Mouse (Mus musculus) common myeloid progenitor, adult 5-6 weeks (primary cell): ENCODE results near the gene Atf3. TPM values are rescaled to one million over a fixed set of nuclear protein-coding genes. Genes with fewer than 3 reads are reported as not detected.

Experiments used
- total RNA-seq: library from RNA; stranded (forward); fragments of 200-1000, 187-1606 nt; gene quantifications from 2 replicates; pipeline ENCODE4 v1.2.3, GENCODE M21; 2017

The Atf3 gene
- total RNA-seq, 1 experiment from 2014 or later = 17.2 TPM

Other genes with a start within 250 kb of the Atf3 start
- gene Vash2, start 238.7 kb downstream of the Atf3 start, total RNA-seq = 0.50 TPM in 1 of 2 replicates, not detected in the other
- 21.1 and 26.6 TPM in 2 replicates for gene Flvcr1, start 191.9 kb downstream of the Atf3 start, total RNA-seq
- gene Spata45, start 181.4 kb downstream of the Atf3 start, total RNA-seq = not detected in 2 replicates
- 16.9 and 24.8 TPM in 2 replicates for gene Tatdn3, start 155.1 kb downstream of the Atf3 start, total RNA-seq
- 10.2 and 13.3 TPM in 2 replicates for gene Nsl1, start 155.0 kb downstream of the Atf3 start, total RNA-seq
- gene Batf3, start 120.2 kb downstream of the Atf3 start, total RNA-seq = 6.0 TPM in 1 of 2 replicates, not detected in the other
- 0.10 and 0.91 TPM in 2 replicates for gene Fam71a, start 53.2 kb downstream of the Atf3 start, total RNA-seq
- 15.9 and 19.2 TPM in 2 replicates for gene Nenf, start 100.2 kb upstream of the Atf3 start, total RNA-seq
- gene Tmem206, start 107.9 kb upstream of the Atf3 start, total RNA-seq = 28.1 and 32.6 TPM in 2 replicates
- 107 and 115 TPM in 2 replicates for gene Ppp2r5a, start 185.2 kb upstream of the Atf3 start, total RNA-seq